Mouse (Mus musculus): ENCODE measurements at regions not wholly inside any gene's neighbourhood (a gene's known extent, or its start where the extent isn't known, plus 50 kb on each side); places are given as distances from the start of the nearest gene placed in this dataset.

DNA sequence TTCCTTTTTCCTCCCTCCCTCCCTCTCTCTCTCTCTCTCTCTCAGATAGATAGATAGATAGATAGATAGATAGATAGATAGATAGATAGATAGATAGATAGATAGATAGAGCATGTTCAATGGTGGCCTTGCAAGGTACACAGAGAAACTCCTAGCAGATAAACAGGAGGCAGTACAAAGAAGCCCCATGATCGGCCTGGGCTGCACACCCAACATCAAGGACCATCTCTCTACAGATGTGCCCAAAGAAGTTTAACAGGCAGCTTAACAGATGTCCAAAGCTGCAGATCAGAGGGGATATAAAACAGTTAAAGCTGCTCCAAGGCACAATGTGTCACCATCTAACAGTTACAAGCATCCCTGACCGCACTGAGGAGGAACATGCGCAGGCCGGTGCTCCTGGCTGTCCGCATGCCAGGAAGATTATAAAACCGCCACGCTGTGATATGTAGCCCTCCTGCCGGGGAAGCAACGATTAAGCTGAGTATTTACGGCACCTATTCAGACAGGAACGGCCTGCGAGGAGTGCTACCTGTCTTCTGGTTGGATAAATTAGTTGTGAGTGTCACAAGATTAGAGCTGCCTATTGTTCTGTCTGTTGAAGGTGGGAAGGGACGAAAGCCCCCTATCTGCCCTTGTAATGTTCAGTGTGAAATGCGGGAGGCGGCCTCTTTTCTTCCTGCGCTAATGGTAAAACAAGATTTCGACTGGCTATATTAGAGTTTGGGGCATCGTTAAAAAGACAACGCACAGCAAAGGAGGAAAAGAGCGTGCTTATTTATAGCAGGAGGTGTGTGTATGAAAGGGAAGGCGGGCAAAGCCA lies 81.9 kb upstream of the Bnip2 start:
- no peak overlapping the region for H3K9ac ChIP-seq (ENCODE audit: control insufficient read depth, low read depth, low read length, poor library complexity, severe bottlenecking)
- H3K4me3 ChIP-seq (ENCODE audit: control insufficient read depth in 1 of 2, insufficient read depth in 1 of 2, low read depth in 2 of 2, low read length in 2 of 2): no peak overlapping the region
- TF ChIP-seq MXI1 (IDR thresholded peaks at IDR 0.05; ENCODE audit: low read depth, low read length) (no peak), CHD1 (IDR thresholded peaks at IDR 0.05; ENCODE audit: low read depth, low read length) (no peak), UBTF (IDR thresholded peaks at IDR 0.05; ENCODE audit: borderline replicate concordance, insufficient read depth, low read depth, low read length) (no peak), ETS1 (IDR thresholded peaks at IDR 0.05; ENCODE audit: low read depth, low read length) (no peak), MAZ (IDR thresholded peaks at IDR 0.05; ENCODE audit: low read depth, low read length) (no peak), RCOR1 (IDR thresholded peaks at IDR 0.05; ENCODE audit: low read depth, low read length) (no peak), SMC3 (IDR thresholded peaks at IDR 0.05; ENCODE audit: low read depth, low read length) (no peak), ZNF384 (IDR thresholded peaks at IDR 0.05; ENCODE audit: low read depth, low read length) (no peak), USF2 (IDR thresholded peaks at IDR 0.05; ENCODE audit: borderline replicate concordance in 1 of 2, insufficient read depth in 1 of 2, low read depth in 1 of 2, low read length in 2 of 2) (no peak), CTCF (IDR thresholded peaks at IDR 0.05 in 2 of 3, conservative IDR thresholded peaks at IDR 0.05 in 1 of 3; ENCODE audit: control insufficient read depth in 1 of 3, insufficient read depth in 1 of 3, low read depth in 2 of 3, low read length in 3 of 3, poor library complexity in 1 of 3, severe bottlenecking in 1 of 3) (no peak), MAFK (IDR thresholded peaks at IDR 0.05; ENCODE audit: borderline replicate concordance, low read depth, low read length) (no peak), POLR2A (IDR thresholded peaks at IDR 0.05; ENCODE audit: control insufficient read depth in 1 of 2, insufficient read depth in 1 of 2, low read depth in 1 of 2, low read length in 2 of 2, poor library complexity in 1 of 2) (no peak), ZMIZ1 (IDR thresholded peaks at IDR 0.05; ENCODE audit: low read depth, low read length) (no peak), EP300 (IDR thresholded peaks at IDR 0.05; ENCODE audit: low read depth in 1 of 2, low read length in 2 of 2) (no peak), TCF12 (IDR thresholded peaks at IDR 0.05; ENCODE audit: low read depth, low read length) (no peak), TAL1 (IDR thresholded peaks at IDR 0.05; ENCODE audit: low read length) (no peak), KAT2A (conservative IDR thresholded peaks at IDR 0.05; ENCODE audit: low read depth, low read length) (no peak), POLR2AphosphoS2 (IDR thresholded peaks at IDR 0.05; ENCODE audit: low read length) (no peak)
- no peaks in the 10 kb centered on the region for H3K79me2 ChIP-seq (ENCODE audit: control insufficient read depth, insufficient read depth, low read length, poor library complexity)
- no peak overlapping the region for H3K27ac ChIP-seq (ENCODE audit: control insufficient read depth, low read depth, low read length)
- H3K4me1 ChIP-seq (ENCODE audit: control insufficient read depth in 1 of 2, insufficient read depth in 2 of 2, low read length in 2 of 2): no peaks in the 10 kb centered on the region
- DNase-seq (ENCODE audit: low read depth, low spot score): no peak
- H3K27me3 ChIP-seq (ENCODE audit: control insufficient read depth in 1 of 2, insufficient read depth in 2 of 2, low read length in 2 of 2): no peaks in the 10 kb centered on the region
- H3K9me3 ChIP-seq (replicated peaks; ENCODE audit: insufficient read depth, low read length): no peaks in the 10 kb centered on the region
- no peaks in the 10 kb centered on the region for H3K36me3 ChIP-seq (ENCODE audit: control insufficient read depth in 1 of 2, insufficient read depth in 2 of 2, low read length in 2 of 2)

DNA sequence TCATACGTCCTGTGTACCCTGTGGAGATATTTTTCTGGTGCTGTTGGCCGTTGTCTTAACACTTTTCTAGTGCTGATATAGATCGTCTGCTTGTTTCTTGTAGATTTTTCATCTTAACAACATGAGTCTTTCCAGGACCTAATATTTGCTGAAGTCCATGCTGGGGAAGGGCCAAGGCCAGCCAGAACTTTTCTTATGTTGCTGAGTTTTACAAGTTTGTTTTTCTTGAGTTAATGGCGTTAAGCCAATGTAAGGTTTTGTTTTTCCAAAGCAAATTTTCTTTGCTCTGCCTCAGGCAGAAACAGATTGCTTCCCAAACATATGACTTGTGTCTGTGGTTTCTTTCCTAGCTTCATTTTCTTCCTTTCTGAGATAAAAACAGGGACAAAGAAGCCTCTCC lies 78.6 kb upstream of the Bnip2 start:
- TF ChIP-seq CTCF (IDR thresholded peaks at IDR 0.05 in 2 of 3, conservative IDR thresholded peaks at IDR 0.05 in 1 of 3; ENCODE audit: control insufficient read depth in 1 of 3, insufficient read depth in 1 of 3, low read depth in 2 of 3, low read length in 3 of 3, poor library complexity in 1 of 3, severe bottlenecking in 1 of 3) (no peak), SMC3 (IDR thresholded peaks at IDR 0.05; ENCODE audit: low read depth, low read length) (no peak), NRF1 (IDR thresholded peaks at IDR 0.05; ENCODE audit: insufficient read depth, low read depth, low read length, poor library complexity, severe bottlenecking) (no peak), TAL1 (IDR thresholded peaks at IDR 0.05; ENCODE audit: low read length) (no peak), KAT2A (conservative IDR thresholded peaks at IDR 0.05; ENCODE audit: low read depth, low read length) (no peak), RAD21 (IDR thresholded peaks at IDR 0.05; ENCODE audit: low read depth, low read length) (no peak), USF1 (IDR thresholded peaks at IDR 0.05; ENCODE audit: low read depth, low read length) (no peak), MYB (IDR thresholded peaks at IDR 0.05; ENCODE audit: low read depth, low read length) (no peak), POLR2AphosphoS5 (IDR thresholded peaks at IDR 0.05; ENCODE audit: borderline replicate concordance, low read depth, low read length) (no peak), MEF2A (IDR thresholded peaks at IDR 0.05; ENCODE audit: extremely low read depth, insufficient replicate concordance, low read depth, low read length, poor library complexity, severe bottlenecking) (no peak), POLR2A (IDR thresholded peaks at IDR 0.05; ENCODE audit: control insufficient read depth in 1 of 2, insufficient read depth in 1 of 2, low read depth in 1 of 2, low read length in 2 of 2, poor library complexity in 1 of 2) (no peak), USF2 (IDR thresholded peaks at IDR 0.05; ENCODE audit: borderline replicate concordance in 1 of 2, insufficient read depth in 1 of 2, low read depth in 1 of 2, low read length in 2 of 2) (no peak), ETS1 (IDR thresholded peaks at IDR 0.05; ENCODE audit: low read depth, low read length) (no peak), GATA1 (IDR thresholded peaks at IDR 0.05; ENCODE audit: low read depth, low read length) (no peak), EP300 (IDR thresholded peaks at IDR 0.05; ENCODE audit: low read depth in 1 of 2, low read length in 2 of 2) (no peak), MXI1 (IDR thresholded peaks at IDR 0.05; ENCODE audit: low read depth, low read length) (no peak), TBP (IDR thresholded peaks at IDR 0.05; ENCODE audit: low read depth, low read length) (no peak)
- no peak for DNase-seq (ENCODE audit: low read depth, low spot score)
- H3K4me3 ChIP-seq (ENCODE audit: control insufficient read depth in 1 of 2, insufficient read depth in 1 of 2, low read depth in 2 of 2, low read length in 2 of 2): no peak overlapping the region

More for the DNA sequence above, 78.6 kb upstream of the Bnip2 start:
- H3K36me3 ChIP-seq (ENCODE audit: control insufficient read depth in 1 of 2, insufficient read depth in 2 of 2, low read length in 2 of 2): no peaks in the 10 kb centered on the region
- H3K27ac ChIP-seq (ENCODE audit: control insufficient read depth, low read depth, low read length): no peak overlapping the region
- H3K9me3 ChIP-seq (replicated peaks; ENCODE audit: insufficient read depth, low read length): no peaks in the 10 kb centered on the region
- H3K27me3 ChIP-seq (ENCODE audit: control insufficient read depth in 1 of 2, insufficient read depth in 2 of 2, low read length in 2 of 2): no peaks in the 10 kb centered on the region
- no peaks in the 10 kb centered on the region for H3K4me1 ChIP-seq (ENCODE audit: control insufficient read depth in 1 of 2, insufficient read depth in 2 of 2, low read length in 2 of 2)
- no peak overlapping the region for H3K9ac ChIP-seq (ENCODE audit: control insufficient read depth, low read depth, low read length, poor library complexity, severe bottlenecking)
- H3K79me2 ChIP-seq (ENCODE audit: control insufficient read depth, insufficient read depth, low read length, poor library complexity): no peaks in the 10 kb centered on the region

Data from MEL (cell line).